Mouse (Mus musculus): ENCODE data around the gene F3. TPM values are rescaled to one million over a fixed set of nuclear protein-coding genes. Genes with fewer than 3 reads are reported as not detected.

F3 gene
- polyA plus RNA-seq, 1 experiment from 2014 or later, result 164 TPM

DNA sequence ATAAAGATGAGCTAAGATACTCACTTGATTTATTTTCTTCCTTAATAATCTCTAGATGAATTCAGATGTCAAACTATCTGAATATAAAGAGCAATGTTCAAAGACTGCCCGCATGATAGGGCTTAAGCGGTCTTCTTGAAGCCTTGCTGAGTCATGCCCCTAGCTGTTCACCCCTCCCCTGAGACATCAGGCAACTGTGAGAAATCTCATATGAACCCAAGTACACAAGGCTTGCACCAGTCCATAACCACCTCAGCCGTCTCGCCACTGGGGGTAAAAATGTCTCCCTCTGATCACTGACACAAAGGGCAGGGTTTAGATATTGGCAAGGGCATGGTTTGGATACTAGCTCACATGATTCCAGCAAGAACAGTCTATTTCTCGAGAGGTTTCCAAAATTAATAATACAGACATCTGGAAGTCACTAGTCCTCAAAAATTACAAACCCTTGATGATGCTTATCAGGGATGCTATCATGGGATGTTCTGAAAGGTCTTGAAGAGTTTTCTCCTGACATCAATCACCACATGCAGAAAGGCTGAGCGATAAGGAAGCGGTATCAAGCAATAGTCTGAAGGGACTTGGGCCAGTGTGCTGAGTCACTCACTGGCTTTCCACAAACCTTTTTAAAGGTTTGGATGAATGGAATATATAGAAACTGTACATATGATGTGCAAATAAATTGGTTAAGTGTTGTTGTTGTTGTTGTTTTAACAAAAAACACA, 20.0 kb upstream of the F3 start:
- POLR2A ChIA-PET, result interaction anchor here (0.8 to 2.1 kb wide), 4 partner anchors 10 to 26 kb away, joined by 3 to 10 read pairs (median 7); partner anchors contain the start of gene F3
- no peak for ATAC-seq
- in situ Hi-C loops (cut with MboI; ENCODE audit: low pct_unique_long_range_greater_than_20kb), result no loop called here
- no peaks in the 10 kb centered on the region for H3K27me3 ChIP-seq
- no peak for DNase-seq (ENCODE audit: low read depth, low spot score)
- TF ChIP-seq CTCF (IDR thresholded peaks at IDR 0.05), result no peak
- CTCF ChIA-PET, result interaction anchor here (0.9 to 2.7 kb wide), 9 partner anchors 10 to 154 kb away, joined by 3 to 13 read pairs (median 4); no protein-coding TSS in a partner anchor

DNA sequence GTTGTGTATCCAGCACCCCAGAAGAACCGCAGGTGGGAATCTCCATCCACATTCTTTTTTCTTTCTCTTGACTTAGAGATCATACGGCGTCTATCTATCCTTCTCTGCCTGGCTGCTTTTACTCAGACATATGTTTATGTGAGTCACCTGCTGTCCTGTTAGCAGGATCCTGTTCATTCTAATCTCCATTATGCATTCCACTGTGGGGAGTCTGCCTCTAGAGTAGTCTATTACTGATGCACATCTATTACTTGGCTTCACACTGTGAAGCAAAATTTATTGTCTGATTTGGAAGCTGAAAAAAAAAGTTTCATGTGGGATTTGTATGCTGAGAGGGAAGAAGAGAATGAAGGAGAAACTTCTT, 19.5 kb upstream of the F3 start:
- TF ChIP-seq CTCF (IDR thresholded peaks at IDR 0.05), result no peak
- in situ Hi-C loops (cut with MboI; ENCODE audit: low pct_unique_long_range_greater_than_20kb), result no loop called here
- no peak for DNase-seq (ENCODE audit: low read depth, low spot score)
- POLR2A ChIA-PET, result interaction anchor here (0.9 to 2.1 kb wide), 3 partner anchors 9 to 19 kb away, joined by 4 to 7 read pairs (median 7); partner anchors contain the start of gene F3
- no peaks in the 10 kb centered on the region for H3K27me3 ChIP-seq
- CTCF ChIA-PET, result interaction anchor here (0.9 to 1.3 kb wide), 3 partner anchors 19 to 33 kb away, joined by 4 read pairs; no protein-coding TSS in a partner anchor
- ATAC-seq, result peak; percentile 28

DNA sequence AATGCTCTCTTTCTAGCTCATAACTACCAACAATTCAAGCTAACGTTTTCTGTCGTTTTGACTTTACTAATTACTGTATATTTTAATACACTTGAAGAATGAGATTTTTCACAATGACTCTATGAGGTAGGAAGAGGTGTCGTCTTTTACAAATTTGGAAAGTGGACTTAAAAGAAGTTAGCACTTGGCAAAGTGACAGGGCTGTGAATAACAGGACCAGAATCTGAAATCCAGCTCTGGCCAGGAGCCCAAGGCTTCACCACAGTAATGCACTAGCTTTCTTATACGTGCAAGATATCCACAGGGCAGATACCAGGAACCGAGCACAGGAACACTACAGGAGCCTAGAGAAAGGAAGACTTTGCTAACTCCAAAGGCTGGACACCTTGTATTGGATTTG, 17.2 kb upstream of the F3 start:
- CTCF ChIA-PET, result interaction anchor here (0.7 to 1.8 kb wide), 16 partner anchors 15 to 166 kb away, joined by 3 to 6 read pairs (median 4); partner anchors contain the start of gene F3
- POLR2A ChIA-PET, result interaction anchor here (0.8 kb wide), 1 partner anchor 22 kb away, joined by 3 read pairs; no protein-coding TSS in a partner anchor
- TF ChIP-seq CTCF (IDR thresholded peaks at IDR 0.05), result no peak
- peak; percentile 49 for ATAC-seq
- in situ Hi-C loops (cut with MboI; ENCODE audit: low pct_unique_long_range_greater_than_20kb), result no loop called here
- peak; percentile 94 for DNase-seq (ENCODE audit: low read depth, low spot score)
- no peaks in the 10 kb centered on the region for H3K27me3 ChIP-seq

DNA sequence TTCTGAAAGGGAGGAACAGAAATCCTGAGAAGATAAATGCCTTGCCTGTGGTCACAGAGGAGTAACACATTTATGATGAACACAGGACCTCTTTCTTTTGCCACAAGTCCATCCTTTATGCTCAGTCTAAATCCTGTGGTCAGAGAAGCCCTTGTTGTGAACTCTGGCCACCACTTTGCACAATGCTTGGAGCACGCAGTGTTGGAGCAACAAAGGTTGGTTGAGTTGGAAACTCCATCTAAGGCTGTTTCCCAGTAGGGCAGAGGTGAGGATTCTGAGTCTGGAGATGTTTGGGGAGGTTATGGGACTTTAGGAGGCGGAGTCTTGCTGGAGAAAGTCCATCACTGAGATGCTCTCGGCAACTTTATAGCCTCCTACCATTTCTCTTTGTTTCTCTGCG, 16.2 kb upstream of the F3 start:
- CTCF ChIA-PET, result interaction anchor here (1.0 to 1.8 kb wide), 8 partner anchors 19 to 159 kb away, joined by 3 to 5 read pairs (median 4); no protein-coding TSS in a partner anchor
- DNase-seq (ENCODE audit: low read depth, low spot score) (no peak), ATAC-seq (no peak)
- H3K27me3 ChIP-seq, result no peaks in the 10 kb centered on the region
- POLR2A ChIA-PET, result interaction anchor here (0.9 kb wide), 1 partner anchor 14 kb away, joined by 3 read pairs; no protein-coding TSS in a partner anchor
- no peak for TF ChIP-seq CTCF (IDR thresholded peaks at IDR 0.05)
- in situ Hi-C loops (cut with MboI; ENCODE audit: low pct_unique_long_range_greater_than_20kb), result no loop called here

DNA sequence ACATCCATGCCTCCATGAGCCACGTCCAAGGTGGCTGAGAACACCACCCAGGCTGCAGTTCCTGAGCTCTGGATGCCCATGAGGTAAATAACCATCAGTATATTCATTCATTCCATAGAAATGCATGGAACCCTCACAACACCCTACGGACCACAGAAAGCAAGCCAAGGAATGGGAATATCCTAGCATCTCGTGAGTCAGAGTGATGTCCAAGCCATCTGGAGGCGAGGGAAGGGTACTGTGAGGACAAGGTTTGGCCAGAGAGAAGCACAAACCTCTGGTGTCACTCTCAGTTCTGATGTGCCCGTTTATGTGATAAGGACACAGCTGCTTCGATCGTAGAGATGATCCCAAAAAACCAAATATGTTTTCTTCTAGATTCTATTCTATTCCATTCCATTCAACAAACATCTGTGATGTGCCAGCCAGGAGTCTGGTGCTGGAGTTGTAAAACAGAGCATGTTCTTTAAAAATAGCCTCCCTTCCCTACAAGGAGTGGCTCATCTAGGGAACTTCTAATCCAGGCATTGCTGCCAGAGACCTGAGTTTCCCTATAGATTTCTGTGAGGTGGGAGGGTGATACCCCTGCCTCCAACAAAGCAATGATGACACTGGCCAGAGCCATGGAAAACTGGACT, 12.3 kb upstream of the F3 start:
- ChIA-PET POLR2A (no interaction called here), CTCF (interaction anchor here (0.8 to 0.9 kb wide), 2 partner anchors 72 to 98 kb away, joined by 3 read pairs; no protein-coding TSS in a partner anchor)
- DNase-seq (ENCODE audit: low read depth, low spot score) (no peak), ATAC-seq (no peak)
- no peak for TF ChIP-seq CTCF (IDR thresholded peaks at IDR 0.05)
- no peaks in the 10 kb centered on the region for H3K27me3 ChIP-seq
- in situ Hi-C loops (cut with MboI; ENCODE audit: low pct_unique_long_range_greater_than_20kb), result no loop called here

DNA sequence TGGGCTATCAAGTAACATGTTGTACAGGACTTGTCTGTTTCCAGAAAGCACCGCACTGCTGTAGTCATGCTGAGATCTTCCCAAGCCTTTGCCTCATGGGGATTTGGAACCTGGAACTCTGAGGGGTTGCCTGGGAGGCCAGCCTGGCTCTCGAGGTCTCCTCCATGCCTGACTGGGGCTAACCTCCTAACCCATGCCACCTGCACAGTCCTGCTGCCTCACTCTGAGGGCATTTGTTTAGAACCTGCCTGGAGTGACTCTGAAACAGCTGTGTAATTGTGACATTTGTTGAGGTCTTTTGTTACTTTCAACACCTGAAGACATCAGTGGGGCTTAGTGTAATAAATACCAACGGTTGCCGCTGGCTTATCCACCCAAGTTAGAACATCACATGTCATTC, 11.1 kb upstream of the F3 start:
- ATAC-seq (no peak), DNase-seq (ENCODE audit: low read depth, low spot score) (no peak)
- H3K27me3 ChIP-seq, result no peaks in the 10 kb centered on the region
- ChIA-PET POLR2A (interaction anchor here (1.4 to 2.0 kb wide), 2 partner anchors 8 to 9 kb away, joined by 4 to 7 read pairs; no protein-coding TSS in a partner anchor), CTCF (no interaction called here)
- in situ Hi-C loops (cut with MboI; ENCODE audit: low pct_unique_long_range_greater_than_20kb), result no loop called here
- no peak for TF ChIP-seq CTCF (IDR thresholded peaks at IDR 0.05)

DNA sequence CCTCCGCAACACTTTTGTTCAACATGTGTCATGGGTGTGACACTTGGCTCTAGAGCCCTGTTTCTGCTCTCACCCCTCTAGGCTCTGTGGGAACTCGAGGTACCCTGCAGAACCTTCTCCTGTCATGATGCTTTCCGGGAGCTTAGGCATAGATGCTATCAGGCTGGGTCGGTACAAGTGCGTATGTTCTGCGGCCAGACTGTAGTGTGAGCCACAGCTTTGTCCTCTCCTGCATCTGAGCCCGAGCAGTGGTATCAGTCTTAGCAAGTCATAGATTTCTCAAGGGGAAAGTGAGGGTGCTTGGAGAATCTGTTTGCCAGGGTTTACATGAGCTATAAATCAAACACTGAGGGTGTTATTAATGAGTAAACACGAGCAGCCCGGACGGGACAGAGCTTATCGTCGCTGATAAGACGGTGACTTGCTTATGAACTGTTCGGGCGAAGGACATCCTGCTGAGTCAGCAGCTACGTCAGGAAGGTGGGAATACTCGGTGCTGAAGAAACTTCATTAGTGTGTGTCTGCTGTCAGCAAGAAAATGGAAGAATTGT, 10.1 kb upstream of the F3 start:
- in situ Hi-C loops (cut with MboI; ENCODE audit: low pct_unique_long_range_greater_than_20kb), result no loop called here
- DNase-seq (ENCODE audit: low read depth, low spot score) (no peak), ATAC-seq (no peak)
- ChIA-PET CTCF (interaction anchor here (0.9 to 1.7 kb wide), 9 partner anchors 10 to 162 kb away, joined by 3 to 10 read pairs (median 4); partner anchors contain the start of gene F3), POLR2A (interaction anchor here (0.6 to 2.0 kb wide), 11 partner anchors 8 to 137 kb away, joined by 3 to 8 read pairs (median 4); no protein-coding TSS in a partner anchor)
- no peaks in the 10 kb centered on the region for H3K27me3 ChIP-seq
- TF ChIP-seq CTCF (IDR thresholded peaks at IDR 0.05), result no peak

DNA sequence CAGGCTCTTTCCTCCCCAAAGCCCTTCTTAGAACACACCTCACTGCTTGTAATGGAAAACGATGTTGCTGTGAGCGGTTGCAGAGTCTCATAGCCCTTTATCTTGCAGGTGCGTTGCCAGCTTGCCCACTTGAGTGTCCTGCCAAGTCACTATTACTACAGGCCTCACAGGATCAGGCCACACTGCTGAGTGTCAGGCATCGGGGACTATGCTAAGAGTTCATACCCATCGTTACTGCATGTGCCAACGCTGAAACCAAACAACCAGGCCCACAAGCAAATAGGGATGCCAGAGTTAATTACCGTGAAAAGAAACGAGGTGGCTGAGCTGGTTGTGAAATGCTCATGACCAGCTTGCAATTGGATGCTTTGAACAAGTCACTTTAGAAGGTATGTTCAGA, 9.5 kb upstream of the F3 start:
- DNase-seq (ENCODE audit: low read depth, low spot score), result no peak
- no peak for TF ChIP-seq CTCF (IDR thresholded peaks at IDR 0.05)
- POLR2A ChIA-PET, result interaction anchor here (1.0 to 2.0 kb wide), 6 partner anchors 10 to 112 kb away, joined by 3 to 7 read pairs (median 5); no protein-coding TSS in a partner anchor
- H3K27me3 ChIP-seq, result no peaks in the 10 kb centered on the region
- in situ Hi-C loops (cut with MboI; ENCODE audit: low pct_unique_long_range_greater_than_20kb), result no loop called here
- CTCF ChIA-PET, result interaction anchor here (0.7 to 1.7 kb wide), 7 partner anchors 10 to 162 kb away, joined by 3 to 10 read pairs (median 4); partner anchors contain the start of gene F3
- peak; percentile 87 for ATAC-seq

DNA sequence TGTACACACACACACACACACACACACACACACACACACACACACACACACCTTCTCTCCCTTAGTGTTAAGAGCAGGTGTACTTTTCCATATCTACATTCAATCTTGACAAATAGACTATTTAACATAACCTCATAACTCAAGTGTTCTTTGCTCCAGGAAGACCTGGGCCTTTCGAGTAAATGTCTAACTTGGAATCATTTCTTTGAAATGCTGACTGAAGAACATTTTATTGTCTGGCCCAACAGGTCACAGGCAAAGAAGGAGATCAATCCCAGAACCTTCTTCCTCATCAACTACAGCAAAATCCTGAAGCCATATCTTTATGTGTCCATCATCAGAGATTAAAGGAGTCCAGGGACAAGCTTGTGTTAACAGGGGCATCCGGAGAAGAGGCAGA, 8.9 kb upstream of the F3 start:
- H3K27me3 ChIP-seq, result no peaks in the 10 kb centered on the region
- no peak for DNase-seq (ENCODE audit: low read depth, low spot score)
- in situ Hi-C loops (cut with MboI; ENCODE audit: low pct_unique_long_range_greater_than_20kb), result no loop called here
- ATAC-seq, result no peak
- CTCF ChIA-PET, result interaction anchor here (0.7 to 1.7 kb wide), 5 partner anchors 15 to 163 kb away, joined by 3 to 10 read pairs (median 3); no protein-coding TSS in a partner anchor
- no peak for TF ChIP-seq CTCF (IDR thresholded peaks at IDR 0.05)
- POLR2A ChIA-PET, result interaction anchor here (1.8 kb wide), 1 partner anchor 32 kb away, joined by 4 read pairs; no protein-coding TSS in a partner anchor

DNA sequence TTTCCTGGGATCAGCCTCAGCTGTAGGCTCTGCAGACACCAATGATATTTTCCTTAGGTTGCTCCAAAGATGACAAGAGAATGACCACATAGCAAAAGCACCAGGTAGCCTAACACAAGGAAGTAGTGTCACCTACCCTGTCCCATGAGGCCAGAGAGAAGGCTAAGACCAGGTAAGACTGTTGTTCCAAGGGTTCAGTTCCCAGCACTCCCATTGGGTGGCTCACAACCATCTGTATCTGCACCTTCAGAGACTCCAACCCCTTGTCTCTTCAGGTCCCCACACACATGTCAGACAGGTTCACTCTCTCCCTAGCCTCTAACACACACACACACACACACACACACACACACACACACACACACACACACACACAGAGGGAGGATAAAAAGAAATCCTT, 8.0 kb upstream of the F3 start:
- in situ Hi-C loops (cut with MboI; ENCODE audit: low pct_unique_long_range_greater_than_20kb), result no loop called here
- ATAC-seq, result no peak
- H3K27me3 ChIP-seq, result no peaks in the 10 kb centered on the region
- POLR2A ChIA-PET, result interaction anchor here (1.3 kb wide), 1 partner anchor 10 kb away, joined by 3 read pairs; no protein-coding TSS in a partner anchor
- no peak for TF ChIP-seq CTCF (IDR thresholded peaks at IDR 0.05)
- CTCF ChIA-PET, result interaction anchor here (0.7 to 1.7 kb wide), 5 partner anchors 16 to 164 kb away, joined by 3 to 4 read pairs (median 3); no protein-coding TSS in a partner anchor
- DNase-seq (ENCODE audit: low read depth, low spot score), result no peak

Measured in Patski (cell line).